ENCODE assay signal across 8 mouse cellular contexts in the genomic region with DNA sequence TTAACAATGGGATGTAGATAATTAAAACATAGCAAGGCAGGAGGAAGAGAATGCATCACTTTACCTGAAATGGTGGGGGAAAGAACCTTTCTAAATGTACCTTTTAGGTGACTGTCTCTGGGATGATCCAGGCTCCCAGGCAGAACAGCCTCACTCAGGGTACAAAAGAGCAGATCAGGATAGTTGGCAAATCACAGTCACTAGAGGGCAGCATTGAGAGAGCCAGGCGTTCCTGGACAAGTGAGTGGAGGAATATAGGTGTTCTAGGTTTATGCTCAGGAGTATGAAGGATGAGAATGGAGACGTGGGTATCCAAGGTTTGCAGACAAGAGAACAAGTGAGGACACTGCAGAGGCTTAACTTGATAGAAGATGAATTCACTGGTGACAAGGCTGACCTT.
DNase-seq lines count a peak whose midpoint lies in the region; ATAC-seq and TF ChIP-seq lines count a peak whose summit lies in the region.
"Had no signal": no experiment of that assay in that cellular context is flagged by ENCODE, and none has a peak within 500 bp of the region (broad histone marks: within the 10 kb centered on the region; RNA-seq: fewer than 3 reads in every experiment).

No protein-coding gene starts in this region.

- H3K27me3 ChIP-seq in CH12.LX (replicated peaks), result no peaks in the 10 kb centered on the region
- H3K27me3 ChIP-seq in liver, embryonic 13.5 days, result no peaks in the 10 kb centered on the region
- H3K27me3 ChIP-seq: hindbrain, embryonic 15.5 days had no signal

- no peak overlapping the region for H3K27ac ChIP-seq in CH12.LX (ENCODE audit: insufficient read depth, low read depth)
- H3K27ac ChIP-seq in gastrocnemius, adult 2 months, result no peak overlapping the region
- H3K27ac ChIP-seq in liver, embryonic 13.5 days, result no peak overlapping the region
- H3K27ac ChIP-seq: hindbrain, embryonic 15.5 days had no signal

- intact Hi-C loops in gastrocnemius, adult 2 months (cut with DNase I), result loop anchor here (2.0 kb wide), 1 partner anchor 1203 kb away; no protein-coding TSS in a partner anchor

- DNase-seq in CH12.LX (ENCODE audit: extremely low read depth) (peak; percentile 40), WW6 (ENCODE audit: low read depth, low spot score) (peak; percentile 11)
- peak; percentile 21 to 52 for DNase-seq in cerebellum, postnatal 36 days
- DNase-seq in gastrocnemius, adult 2 months, result peak; percentile 20
- peak; percentile 55 for DNase-seq in kidney, postnatal 14 days
- DNase-seq in liver, embryonic 13.5 days, result peak; percentile 17
- peak; percentile 75 for DNase-seq in retina, embryonic 14.5 days (ENCODE audit: low spot score)

- ATAC-seq in liver, embryonic 13.5 days (ENCODE audit: low read depth), result peak; percentile 58; the same call in 1 of the 2 replicates

- H3K4me2 ChIP-seq in CH12.LX (ENCODE audit: insufficient read depth, low read depth, poor library complexity, severe bottlenecking), result no peak overlapping the region
- H3K4me2 ChIP-seq in liver, embryonic 13.5 days, result no peak overlapping the region
- H3K4me2 ChIP-seq: hindbrain, embryonic 15.5 days had no signal

- no peak for TF ChIP-seq POLR2A in CH12.LX (IDR thresholded peaks at IDR 0.05; ENCODE audit: low read depth, low read length)

- H3K9ac ChIP-seq in CH12.LX (ENCODE audit: insufficient read depth, low read depth), result no peak overlapping the region
- no peak overlapping the region for H3K9ac ChIP-seq in liver, embryonic 13.5 days
- H3K9ac ChIP-seq: hindbrain, embryonic 15.5 days had no signal

- 12% methylated on average over 2 of the region's 2 CpGs for WGBS in liver, embryonic 13.5 days (ENCODE audit: insufficient replicate concordance)

- TF ChIP-seq EP300 in CH12.LX (IDR thresholded peaks at IDR 0.05; ENCODE audit: low read length), result no peak

- H3K4me1 ChIP-seq in CH12.LX (ENCODE audit: control insufficient read depth in 1 of 2, insufficient read depth in 2 of 2), result no peaks in the 10 kb centered on the region
- H3K4me1 ChIP-seq in liver, embryonic 13.5 days (replicated peaks), result no peaks in the 10 kb centered on the region
- H3K4me1 ChIP-seq: hindbrain, embryonic 15.5 days had no signal

- in situ Hi-C loops in CH12.LX (cut with MboI; ENCODE audit: low pct_ligation_motif_present, low pct_unique_long_range_greater_than_20kb, low sequenced_read_pairs), result loop anchor here (25.0 kb wide), 1 partner anchor 1216 kb away; no protein-coding TSS in a partner anchor

- TF ChIP-seq CTCF in CH12.LX (conservative IDR thresholded peaks at IDR 0.05 in 1 of 2, IDR thresholded peaks at IDR 0.05 in 1 of 2; ENCODE audit: low read depth in 2 of 2, low read length in 2 of 2), result peak; percentile 47 to 74; a peak in 3 of 4 replicates
- TF ChIP-seq CTCF in gastrocnemius, adult 2 months (IDR thresholded peaks at IDR 0.05), result peak; percentile 74

- dilution Hi-C loops in CH12.LX (cut with MboI; ENCODE audit: extremely low pct_ligation_motif_present, extremely low pct_unique_long_range_greater_than_20kb, low sequenced_read_pairs), result no loop called here

- no peak overlapping the region for H3K4me3 ChIP-seq in CH12.LX (replicated peaks in 1 of 3; ENCODE audit: low read depth in 2 of 3, low read length in 2 of 3, poor library complexity in 1 of 3)
- no peak overlapping the region for H3K4me3 ChIP-seq in gastrocnemius, adult 2 months
- no peak overlapping the region for H3K4me3 ChIP-seq in liver, embryonic 13.5 days (replicated peaks)
- H3K4me3 ChIP-seq: hindbrain, embryonic 15.5 days had no signal

- H3K36me3 ChIP-seq in CH12.LX (replicated peaks in 1 of 2; ENCODE audit: control insufficient read depth in 1 of 2, insufficient read depth in 1 of 2, low read length in 1 of 2), result no peaks in the 10 kb centered on the region
- H3K36me3 ChIP-seq in liver, embryonic 13.5 days, result no peaks in the 10 kb centered on the region
- H3K36me3 ChIP-seq: hindbrain, embryonic 15.5 days had no signal

- no peaks in the 10 kb centered on the region for H3K79me2 ChIP-seq in CH12.LX (replicated peaks; ENCODE audit: control insufficient read depth, extremely low read depth, insufficient read depth, poor library complexity, severe bottlenecking)

- peak; percentile 65 for TF ChIP-seq RAD21 in CH12.LX (IDR thresholded peaks at IDR 0.05; ENCODE audit: low read depth, low read length)

- H3K9me3 ChIP-seq in CH12.LX (replicated peaks; ENCODE audit: low read length), result peaks cover 7% of the 10 kb centered on the region
- no peaks in the 10 kb centered on the region for H3K9me3 ChIP-seq in liver, embryonic 13.5 days (replicated peaks)
- H3K9me3 ChIP-seq: hindbrain, embryonic 15.5 days had no signal

TF ChIP-seq in CH12.LX, 34 proteins besides CTCF, POLR2A, EP300 and RAD21:
- peak; percentile 71 for TF ChIP-seq SMC3 (IDR thresholded peaks at IDR 0.05; ENCODE audit: low read depth, low read length)
- TF ChIP-seq ZKSCAN1 (IDR thresholded peaks at IDR 0.05; ENCODE audit: borderline replicate concordance, low read depth, low read length), result no peak

Comparison
In these comparisons a context has a peak if more than half of its experiments do, and no peak if none do; other contexts are left out.
1. DNase-seq: peak in every context shown above with its lines; median percentile 75 in retina, embryonic 14.5 days; 55 in kidney, postnatal 14 days; 40 in CH12.LX; 36 in cerebellum, postnatal 36 days; 20 in gastrocnemius, adult 2 months; 17 in liver, embryonic 13.5 days; 11 in WW6.